Mouse (Mus musculus) frontal cortex, postnatal 14 days (tissue): ENCODE results near the gene Lmod1.

ENCODE experiments used
- DNase-seq, 2 experiments: peaks; one replicate each; pipeline ENCODE4 v3.0.0; 2022; ENCODE audit warnings: low spot score in 2 of 2

Gene Lmod1

GRCm38 (mm10) chr1:135412130-135412529, 87.5 kb downstream of the Lmod1 start:
- DNase-seq, result no peak

GRCm38 (mm10) chr1:135413996-135414395, 89.4 kb downstream of the Lmod1 start:
- no peak for DNase-seq
